Mouse (Mus musculus): ENCODE results near the gene Txnrd2.

Txnrd2 gene

DNA sequence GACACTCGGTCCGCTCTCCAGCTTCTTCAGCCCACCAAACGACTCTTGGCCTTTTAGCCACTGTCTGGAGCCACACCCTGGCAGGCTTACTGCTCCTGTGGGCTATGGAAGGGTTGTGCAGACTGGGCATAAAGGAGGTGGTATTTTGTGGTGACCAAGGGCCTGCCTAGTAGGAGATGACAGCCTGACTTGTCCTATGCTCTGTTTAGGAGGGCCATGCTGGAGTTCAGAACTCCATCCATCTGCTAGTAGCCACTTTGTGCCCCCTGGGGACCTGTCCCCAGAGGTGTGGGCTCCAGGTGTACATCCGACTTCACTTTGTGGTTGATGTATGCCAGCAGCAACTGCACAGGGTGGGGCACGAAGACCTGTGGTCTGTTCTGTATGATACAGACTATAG, 32.6 kb upstream of the Txnrd2 start:
- DNase-seq (ENCODE audit: low read depth), result no peak

DNA sequence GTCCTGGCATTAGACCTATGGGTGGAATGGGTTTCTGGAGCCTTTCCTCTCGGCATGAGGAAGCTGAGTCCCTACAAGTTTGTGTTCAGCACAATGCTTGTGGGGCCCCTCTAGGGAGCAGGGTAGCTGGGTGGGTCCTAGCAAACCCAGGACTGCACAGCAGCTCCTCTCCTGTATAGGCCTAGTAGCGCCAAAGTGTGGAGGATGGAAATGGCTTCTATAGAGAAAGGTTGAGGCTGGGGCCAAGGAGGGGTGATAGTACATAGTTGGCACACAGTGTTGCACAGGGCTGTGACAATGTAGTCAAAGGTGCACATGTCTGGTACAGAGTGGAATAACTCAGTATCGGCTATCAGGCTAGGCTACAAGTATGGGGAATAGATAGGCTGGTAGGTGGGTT, 32.1 kb upstream of the Txnrd2 start:
- DNase-seq (ENCODE audit: low read depth), result no peak

DNA sequence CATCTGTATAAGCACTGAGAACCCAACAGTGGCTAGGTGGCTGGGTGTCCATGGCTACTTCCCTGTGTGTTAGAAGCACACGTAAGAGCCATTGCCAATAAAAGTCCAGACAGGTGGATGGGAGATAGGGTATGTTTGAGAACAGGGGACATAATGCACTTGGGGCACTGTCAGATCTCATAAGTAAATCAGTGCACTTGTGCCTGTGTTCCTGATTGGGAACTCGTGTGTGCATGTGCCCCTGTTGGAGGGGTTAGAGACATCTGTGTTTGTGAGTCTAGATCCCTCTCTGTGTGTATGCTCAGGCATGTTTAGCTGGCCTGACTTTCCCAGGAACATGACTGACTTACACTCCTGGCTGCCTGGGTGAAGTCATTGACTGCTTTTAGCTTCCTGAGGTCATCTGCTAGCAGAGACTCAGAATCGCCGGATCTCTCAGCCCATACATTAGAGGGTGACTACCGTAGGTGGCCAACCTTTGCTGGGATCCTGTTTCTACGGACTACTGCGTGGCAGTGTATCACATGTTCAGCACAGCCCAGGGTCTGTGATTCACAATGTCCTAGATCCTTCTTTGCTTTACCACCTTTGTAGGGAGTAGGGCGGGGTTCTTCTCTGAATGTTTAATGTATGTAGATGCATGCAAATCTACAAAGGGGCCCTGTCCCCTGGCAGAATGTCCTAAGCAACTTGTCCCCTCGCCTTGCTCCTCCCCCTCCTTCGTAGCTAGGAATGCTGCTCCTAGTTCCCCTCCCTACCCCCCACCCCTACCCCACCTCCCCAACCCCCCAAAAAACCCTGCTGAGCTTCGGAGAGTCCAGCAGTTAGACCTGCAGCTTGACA, 31.2 kb upstream of the Txnrd2 start:
- peak; percentile 59 for DNase-seq (ENCODE audit: low read depth)

DNA sequence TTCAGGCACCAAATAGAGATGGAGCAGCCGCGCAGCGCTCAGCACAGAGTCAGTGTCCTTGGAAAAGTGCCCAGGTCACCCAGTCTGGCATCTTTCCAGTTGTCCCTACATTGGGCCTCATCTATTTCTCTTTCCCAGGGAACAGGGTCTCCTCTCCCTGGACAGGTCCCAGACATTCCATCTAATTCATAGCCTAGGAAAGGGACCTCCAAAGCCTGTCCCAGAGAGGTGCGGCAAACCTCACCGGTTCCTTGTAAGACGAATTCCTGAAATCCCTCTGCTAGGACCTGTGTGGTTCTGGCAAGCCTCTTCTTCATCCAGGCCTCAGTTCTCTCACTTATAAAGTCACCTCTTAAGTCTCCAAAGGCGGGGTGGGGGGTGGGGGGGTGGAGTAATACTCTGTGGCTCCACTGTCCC, 30.6 kb upstream of the Txnrd2 start:
- no peak for DNase-seq (ENCODE audit: low read depth)

DNA sequence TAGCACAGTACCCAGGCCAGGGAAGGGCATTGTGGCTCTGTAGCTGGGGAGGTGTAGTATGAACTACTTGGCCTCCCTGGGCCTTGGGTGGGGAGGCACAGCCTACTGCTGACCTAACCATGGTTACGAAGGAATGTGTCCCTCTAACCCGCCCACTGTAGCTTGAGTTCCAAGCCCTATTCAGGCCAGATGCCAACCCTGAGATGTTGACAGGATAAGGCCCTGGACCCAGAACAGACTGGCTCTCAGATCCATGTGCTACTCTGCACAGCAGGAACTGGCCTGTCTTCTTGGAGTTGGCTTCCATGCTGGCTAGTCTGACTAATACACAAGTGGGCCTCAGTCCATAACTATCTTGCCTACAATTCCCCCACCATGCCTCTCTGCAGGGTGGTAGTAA, 30.0 kb upstream of the Txnrd2 start:
- peak; percentile 80 for DNase-seq (ENCODE audit: low read depth)

DNA sequence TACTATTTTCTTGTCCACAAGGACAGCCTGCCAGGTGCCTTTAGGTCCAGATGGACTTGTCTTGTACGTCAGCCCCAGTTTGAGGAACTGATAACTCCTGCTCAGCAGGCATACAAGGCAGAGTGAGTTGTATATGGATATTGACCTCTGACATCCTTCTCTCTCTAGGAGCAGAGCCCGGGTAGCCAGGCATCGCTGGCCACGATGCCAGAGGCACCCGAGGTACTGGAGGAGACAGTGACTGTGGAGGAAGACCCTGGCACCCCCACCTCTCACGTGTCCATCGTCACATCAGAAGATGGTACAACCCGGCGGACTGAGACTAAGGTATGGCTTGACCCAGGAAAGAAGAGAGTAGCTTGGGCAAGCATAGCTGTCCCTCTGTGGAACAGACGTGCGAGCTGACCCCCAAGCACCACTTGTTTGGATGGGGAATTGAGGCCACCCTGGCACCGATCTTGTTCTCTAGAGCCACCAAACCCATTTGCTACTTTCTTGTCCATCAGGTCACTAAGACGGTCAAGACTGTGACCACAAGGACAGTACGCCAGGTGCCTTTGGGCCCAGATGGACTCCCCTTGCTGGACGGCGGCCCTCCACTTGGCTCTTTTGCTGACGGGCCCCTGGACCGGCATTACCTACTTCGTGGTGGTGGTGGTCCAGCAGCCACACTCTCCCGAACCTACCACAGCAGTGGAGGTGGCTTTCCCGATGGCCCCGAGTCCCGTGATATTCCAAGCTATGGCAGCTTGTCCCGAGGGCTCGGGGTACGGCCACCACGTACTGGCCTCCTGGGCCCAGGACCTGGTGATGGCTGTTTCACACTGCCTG, 29.2 kb upstream of the Txnrd2 start:
- no peak for DNase-seq (ENCODE audit: low read depth)

DNA sequence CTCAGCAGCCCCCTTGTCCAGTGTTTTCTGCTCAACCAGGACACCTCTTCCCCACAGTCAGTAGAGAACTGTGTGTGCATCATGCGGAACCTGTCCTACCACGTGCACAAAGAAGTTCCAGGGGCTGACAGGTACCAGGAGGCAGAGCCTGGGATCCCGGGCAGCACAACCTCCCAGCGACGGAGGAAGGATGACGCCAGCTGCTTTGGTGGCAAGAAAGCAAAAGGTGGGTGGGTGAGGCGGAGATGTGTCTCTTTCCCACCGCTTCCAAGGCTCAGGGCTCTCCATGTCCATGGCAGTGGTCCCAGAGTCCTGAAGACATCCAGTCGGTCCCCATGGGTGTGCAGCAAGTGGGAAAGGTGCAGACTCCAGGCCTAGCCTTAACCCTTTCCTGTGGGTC, 26.2 kb upstream of the Txnrd2 start:
- DNase-seq (ENCODE audit: low read depth), result no peak

DNA sequence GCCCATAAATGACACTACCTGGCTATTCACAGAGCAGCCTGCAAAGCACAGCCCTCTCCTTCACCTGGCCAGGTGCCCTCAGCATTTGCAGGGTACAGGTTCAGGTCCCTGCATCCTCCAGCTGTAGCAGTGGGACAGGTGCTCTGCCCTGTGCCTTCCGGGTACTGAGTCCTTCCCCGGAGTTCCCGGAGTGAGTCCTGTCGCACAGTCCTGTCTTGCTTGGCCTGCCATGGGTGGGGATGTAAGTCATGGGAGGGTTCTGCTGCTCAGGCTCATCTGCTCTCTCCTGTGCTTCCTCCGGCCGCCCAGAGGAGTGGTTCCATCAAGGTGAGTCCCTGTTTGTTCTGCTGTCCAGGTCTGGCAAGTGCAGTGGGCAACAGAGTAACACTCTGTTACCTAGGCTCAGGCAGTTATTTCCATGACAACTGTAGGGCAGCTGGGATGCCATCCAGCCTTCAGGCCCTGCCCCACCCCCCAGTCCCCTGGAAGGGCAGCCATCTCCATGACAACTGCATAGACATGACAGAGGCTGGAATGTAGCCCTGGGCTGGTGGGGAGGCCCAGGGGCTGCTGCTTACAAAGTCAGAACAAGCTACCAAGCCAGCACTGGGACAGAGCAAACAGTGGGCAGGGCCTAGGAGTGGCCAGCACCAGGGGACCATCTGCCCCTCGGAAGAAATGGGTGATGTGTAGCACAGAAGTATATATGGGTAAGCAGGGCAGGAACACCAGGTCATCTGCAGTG, 25.5 kb upstream of the Txnrd2 start:
- peak; percentile 45 for DNase-seq (ENCODE audit: low read depth)

DNA sequence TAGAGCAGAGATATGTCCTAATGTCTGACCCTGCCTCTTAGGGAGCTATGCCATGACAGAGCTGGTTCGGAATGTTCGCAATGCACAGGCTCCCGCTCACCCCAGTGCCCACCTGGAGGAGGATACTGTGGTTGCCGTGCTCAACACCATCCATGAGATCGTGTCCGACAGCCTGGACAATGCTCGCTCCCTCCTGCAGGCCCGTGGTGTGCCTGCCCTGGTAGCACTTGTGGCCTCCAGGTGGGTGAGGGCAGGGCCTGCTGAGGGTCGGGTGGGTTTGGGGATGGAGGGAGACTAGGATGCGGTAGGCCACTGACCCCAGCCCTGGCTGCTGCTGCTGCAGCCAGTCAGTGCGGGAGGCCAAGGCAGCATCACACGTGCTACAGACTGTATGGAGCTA, 22.9 kb upstream of the Txnrd2 start:
- DNase-seq (ENCODE audit: low read depth), result no peak

DNA sequence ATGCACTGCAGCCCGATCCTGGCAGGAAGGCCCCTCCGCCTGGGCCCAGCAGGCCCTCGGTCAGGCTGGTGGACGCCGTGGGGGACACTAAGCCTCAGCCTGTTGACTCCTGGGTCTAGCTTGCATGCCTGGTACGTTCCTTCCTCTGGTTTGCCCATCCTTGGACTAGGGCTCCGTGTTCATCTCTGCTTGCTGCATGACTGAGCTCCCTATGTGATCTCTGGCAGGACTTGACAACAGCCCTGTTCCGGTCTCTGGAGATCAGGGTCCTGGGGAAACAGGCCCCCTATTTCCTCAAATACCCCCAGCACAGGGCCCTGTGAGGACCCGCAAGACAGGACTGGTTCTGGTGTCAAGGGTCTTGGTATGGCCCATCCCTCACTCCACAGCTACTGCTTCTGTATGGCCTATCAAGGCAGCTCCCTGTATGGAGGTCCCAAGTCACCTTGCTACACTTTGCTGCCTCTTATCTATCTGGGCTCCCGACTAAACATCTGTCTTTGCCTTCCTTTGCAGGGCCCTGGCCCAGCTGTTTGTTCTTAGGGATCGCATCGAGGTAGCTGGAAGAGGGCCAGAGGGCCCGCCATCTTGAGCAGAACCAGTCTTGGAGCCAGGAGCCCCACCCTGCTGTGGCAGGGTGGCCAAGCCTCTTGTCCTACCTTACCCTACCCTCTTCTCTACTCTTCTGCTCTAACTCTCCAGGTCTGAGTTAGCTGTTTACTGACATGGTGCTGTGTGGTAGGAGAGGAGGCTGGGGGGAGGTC, 20.9 kb upstream of the Txnrd2 start:
- DNase-seq (ENCODE audit: low read depth), result peak; percentile 40

DNA sequence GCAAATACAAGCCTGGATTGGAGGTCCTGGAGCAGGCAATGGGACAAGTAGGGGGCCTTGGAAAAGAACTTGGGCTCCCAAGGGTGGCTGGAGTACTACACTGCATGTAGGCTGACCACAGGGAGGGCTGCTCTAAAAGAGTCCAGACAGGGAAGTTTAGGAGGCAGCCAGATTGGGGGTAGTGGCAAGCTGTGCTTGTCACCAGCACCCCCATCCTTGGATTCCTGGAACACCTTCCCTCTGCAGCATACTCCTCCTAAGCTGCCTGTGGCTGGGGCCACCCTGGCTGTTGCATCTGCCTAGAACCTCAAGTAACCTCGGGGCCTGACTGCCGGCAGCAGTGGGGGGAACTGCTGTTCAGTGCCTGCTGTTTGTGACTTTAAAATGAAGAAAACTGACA, 20.3 kb upstream of the Txnrd2 start:
- no peak for DNase-seq (ENCODE audit: low read depth)

DNA sequence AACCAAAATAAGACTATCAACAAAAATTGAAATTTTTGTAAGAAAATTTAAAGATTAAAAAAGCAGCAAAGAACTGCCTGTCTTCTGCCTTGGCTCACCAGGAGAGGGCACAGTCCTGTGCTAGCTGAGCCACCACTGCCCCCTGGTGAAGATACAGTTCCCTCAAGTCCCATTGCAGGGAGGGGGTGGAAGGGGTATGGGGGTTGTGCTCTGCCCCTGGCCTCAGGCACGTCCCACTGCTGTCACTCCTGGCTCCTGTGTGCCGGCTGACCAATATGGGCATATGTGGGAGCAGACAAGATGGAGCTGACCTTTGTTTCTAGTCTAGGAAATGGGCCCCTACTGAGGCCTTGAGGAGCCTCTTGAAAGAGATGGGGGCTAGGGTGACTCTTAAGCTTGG, 19.9 kb upstream of the Txnrd2 start:
- peak; percentile 84 for DNase-seq (ENCODE audit: low read depth)

DNA sequence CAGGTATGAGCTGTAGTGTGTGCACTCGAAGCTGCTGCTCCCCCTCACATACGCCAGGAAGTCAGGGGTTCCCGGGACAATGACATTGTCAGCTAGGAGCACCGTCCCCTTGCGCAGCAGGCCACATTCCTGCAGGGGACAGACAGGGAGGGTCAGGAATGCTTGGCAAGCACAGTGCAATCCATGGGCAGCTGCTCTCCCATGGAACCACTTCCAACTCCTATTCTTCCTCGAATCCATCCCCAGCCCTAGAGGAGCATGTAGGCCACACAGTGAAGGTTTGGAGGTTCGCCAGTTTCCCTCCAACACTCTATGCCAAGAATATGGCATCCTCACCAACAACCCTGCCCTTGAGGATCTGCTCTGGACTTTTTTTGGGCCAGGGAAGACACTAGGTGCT, 18.3 kb upstream of the Txnrd2 start:
- no peak for DNase-seq (ENCODE audit: low read depth)

DNA sequence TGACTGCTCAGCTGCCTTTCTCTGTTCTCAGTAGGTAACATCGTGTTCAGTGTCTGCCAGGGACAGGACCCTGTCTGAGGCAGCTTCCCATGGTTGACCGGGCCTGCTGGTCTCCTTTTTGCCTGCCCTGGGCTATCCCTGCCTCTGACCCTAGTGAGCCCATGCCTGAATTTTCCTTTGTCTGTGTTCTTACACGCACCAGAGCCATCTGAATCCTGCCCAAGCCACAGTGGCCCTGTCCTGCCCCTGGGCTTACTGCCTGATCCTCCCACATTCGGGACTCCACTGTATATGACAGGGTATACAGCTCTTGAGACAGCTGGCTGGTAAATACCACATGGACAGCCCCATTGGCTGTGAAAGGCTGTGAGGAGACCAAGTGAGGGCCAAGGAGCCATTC, 16.4 kb upstream of the Txnrd2 start:
- no peak for DNase-seq (ENCODE audit: low read depth)

DNA sequence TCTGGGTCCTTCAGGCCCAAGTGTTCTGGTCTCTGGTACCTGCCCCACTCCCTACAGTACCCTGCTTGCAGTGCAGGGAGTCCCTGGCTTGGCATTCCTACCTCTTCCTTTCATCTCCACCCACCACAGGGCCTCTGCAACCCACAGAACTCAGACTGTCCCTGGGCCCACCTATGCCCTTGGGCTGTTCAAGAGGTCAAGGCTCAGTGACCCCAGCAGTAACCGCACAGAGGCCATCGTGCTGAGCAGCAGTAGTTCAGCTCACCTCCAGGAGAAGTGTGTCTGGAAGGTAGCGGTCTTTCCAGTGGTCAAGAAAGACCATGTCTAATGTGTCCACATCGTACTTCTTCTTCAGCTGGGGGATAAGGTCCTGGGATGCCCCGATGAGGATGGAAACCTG, 15.8 kb upstream of the Txnrd2 start:
- DNase-seq (ENCODE audit: low read depth), result no peak

DNA sequence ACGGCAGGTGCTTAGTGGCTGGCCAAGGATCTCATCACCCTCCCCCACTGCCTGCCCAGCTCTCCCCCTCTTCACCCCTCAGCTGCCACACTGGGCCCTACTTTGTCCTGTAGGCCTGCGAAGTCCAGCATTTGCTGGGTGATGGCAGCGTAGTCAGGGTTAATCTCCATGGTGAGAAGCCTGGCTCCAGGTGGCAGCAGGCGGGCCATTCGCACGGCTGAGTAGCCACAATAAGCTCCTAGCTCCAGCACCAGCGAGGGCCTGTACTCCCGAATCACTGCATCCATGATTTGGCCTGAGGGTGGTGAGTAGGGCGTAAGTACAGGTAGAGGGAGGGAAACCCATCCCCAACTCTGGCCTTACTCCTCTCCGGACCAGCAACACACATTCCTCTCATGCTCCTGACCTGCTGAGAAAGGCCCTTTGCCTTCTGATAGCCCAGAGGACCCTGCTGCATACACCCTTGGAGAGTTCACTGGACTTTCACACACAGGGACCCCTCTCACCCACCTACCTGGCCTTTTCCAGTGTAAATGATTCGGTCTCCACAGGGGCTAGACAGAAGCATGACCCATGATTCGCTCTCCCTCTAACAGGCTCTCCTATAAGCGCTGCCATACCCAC, 15.0 kb upstream of the Txnrd2 start:
- DNase-seq (ENCODE audit: low read depth), result no peak

DNA sequence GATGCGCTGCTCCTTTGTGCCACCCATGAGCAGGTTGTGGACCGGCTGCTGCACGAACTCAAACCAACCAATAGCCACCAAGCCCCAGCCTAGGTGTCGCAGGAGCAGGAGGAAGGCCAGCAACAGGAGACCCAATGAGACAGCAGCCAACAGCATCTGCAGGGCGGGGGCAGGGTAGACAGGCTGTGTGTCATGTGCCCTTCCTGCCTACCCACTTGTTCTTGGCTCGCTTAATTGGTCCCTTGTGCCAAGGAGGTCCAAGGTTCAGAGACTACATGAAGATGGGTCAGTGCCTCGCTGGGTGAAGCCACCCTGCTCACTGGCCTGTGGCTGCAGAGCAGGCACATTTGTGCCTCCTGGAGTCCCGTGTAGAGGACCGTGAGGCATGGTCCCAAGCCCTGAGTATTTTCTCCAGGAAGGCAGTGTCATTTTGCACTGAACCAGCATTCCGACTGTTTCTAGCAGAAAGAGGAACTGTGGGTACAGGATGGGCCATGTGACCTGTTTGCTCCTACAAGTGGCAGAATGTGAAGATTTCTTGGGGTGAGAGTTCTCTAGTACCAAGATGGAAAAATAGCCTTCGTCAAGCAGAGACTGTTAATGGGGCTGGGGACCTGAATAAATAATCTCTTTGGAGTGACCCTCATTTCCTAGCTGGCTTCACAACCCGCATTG, 14.2 kb upstream of the Txnrd2 start:
- DNase-seq (ENCODE audit: low read depth), result peak; percentile 52

DNA sequence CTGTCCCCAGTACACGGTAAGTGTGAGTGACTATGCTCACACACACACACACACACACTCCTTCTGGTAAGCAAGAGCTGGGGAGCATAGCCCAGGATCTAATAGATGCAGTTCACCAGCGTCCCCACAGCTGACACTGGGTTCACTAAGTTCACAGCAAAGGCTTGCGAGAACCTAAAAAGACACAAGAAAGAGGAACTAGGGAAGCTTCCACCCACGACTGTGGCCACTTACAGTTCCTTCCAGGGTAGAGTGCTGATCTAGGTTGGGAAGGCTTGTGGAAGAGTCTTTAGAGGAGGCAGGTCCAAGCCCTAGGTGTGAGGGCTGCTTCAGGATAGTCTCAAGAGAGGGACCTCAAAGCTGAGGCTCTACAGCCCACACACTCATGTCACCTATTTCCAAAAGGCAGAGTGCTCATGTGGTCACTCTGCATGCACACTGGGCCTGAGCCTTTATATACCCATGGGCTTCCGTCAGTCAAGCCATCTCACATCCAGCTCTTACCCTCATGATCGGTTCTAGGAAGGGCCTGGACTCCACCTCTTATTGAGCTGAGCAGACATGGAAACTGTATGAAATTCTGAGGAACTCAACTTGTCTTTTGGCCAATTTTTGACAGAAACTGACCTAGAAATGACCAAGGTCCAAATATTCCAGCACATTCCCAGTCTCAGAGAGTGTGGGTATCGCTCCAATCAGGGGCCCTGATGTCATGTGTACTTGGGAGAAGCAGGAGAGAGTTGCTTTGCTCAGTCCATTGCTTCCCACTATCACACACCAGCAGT, 13.0 kb upstream of the Txnrd2 start:
- no peak for DNase-seq (ENCODE audit: low read depth)

DNA sequence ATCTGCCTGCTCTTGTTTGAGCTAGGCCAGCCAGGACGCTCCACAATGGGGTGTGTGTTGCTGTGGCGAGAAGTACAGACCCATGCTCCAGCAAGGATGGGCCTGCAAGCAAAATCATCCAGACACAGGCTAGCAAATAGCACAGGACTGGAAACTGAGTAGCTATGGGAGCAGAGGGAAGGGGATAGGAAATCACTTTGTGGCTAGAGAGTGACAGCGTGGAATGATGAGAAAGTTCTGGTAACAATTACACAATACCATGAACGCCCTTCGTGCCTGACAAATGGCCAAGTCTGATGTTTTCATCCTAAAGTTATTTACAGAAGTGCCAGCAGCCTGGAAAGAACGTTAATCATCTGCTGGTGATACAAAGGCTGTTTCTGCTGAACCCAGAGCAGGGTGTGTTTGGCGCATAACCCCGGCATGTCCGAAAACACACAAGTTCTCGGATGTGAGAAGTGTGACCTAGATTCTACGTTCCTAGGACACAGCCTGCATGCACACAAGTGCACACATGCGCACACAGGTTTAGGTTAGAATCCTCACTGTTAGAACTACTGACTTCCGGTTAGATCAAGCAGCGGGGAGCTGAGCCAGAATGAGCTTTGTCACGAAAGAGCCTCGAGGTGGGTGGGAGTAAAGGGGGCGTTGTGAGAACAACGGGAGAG, 10.0 kb upstream of the Txnrd2 start:
- peak; percentile 96 for DNase-seq (ENCODE audit: low read depth)

DNA sequence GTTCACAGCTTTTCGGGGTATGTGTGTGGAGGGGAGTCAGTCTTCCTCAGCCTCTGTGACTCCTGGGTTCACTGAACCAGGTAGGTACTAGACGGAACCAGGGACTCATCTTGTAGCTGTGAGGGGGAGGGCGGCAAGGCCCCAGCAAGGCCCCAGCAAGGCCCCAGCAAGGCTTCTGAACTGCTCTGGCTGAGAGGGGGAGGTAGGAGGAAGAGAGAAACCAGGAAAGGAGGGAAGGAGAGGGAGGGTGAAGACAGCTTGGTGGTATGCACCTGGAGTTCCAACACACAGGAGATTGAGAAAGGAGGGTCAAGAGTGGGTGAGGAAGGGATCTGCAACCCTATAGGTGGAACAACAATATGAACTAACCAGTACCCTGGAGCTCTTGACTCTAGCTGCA, 9.3 kb upstream of the Txnrd2 start:
- DNase-seq (ENCODE audit: low read depth), result no peak
